Mouse (Mus musculus) erythroblast, embryonic 14.5 days (primary cell): ENCODE data around the gene Usp37. TPM values are rescaled to one million over a fixed set of nuclear protein-coding genes. Genes with fewer than 3 reads are reported as not detected.
"Not testable (repeated sequence)": the region's sequence is repeated elsewhere in the genome, so short reads cannot be mapped to it uniquely, and the experiment has no call there.

Source experiments
- H3K27me3 ChIP-seq: 2 replicates; pipeline ENCODE4 v1.6.1; 2012; ENCODE audit warnings: inconsistent platforms; ENCODE audit not compliant: control insufficient read depth
- H3K36me3 ChIP-seq: 2 replicates; pipeline ENCODE4 v1.6.1; 2012; ENCODE audit warnings: mild to moderate bottlenecking, inconsistent platforms; ENCODE audit not compliant: control insufficient read depth
- H3K4me1 ChIP-seq: 2 replicates; pipeline ENCODE4 v1.6.1; 2012; ENCODE audit warnings: inconsistent platforms; ENCODE audit not compliant: control insufficient read depth
- H3K4me3 ChIP-seq: replicated peaks from 2 replicates; pipeline ENCODE3; 2012; ENCODE audit warnings: moderate library complexity, mild to moderate bottlenecking, inconsistent platforms
- H3K9me3 ChIP-seq: 2 replicates; pipeline ENCODE4 v1.6.1; 2012; ENCODE audit warnings: low read length, inconsistent platforms, mixed read lengths; ENCODE audit not compliant: control insufficient read depth
- GATA1 ChIP-seq: IDR thresholded peaks from 2 replicates; pipeline ENCODE4 v1.6.1; 2012; ENCODE audit warnings: low read length, inconsistent platforms, mixed read lengths
- TAL1 ChIP-seq: IDR thresholded peaks from 3 replicates; pipeline ENCODE4 v1.6.1; 2012; ENCODE audit warnings: low read length, inconsistent platforms, mixed read lengths
- polyA plus RNA-seq: library from polyadenylated mRNA; stranded (reverse); fragments of >175 nt; gene quantifications from 2 replicates; pipeline ENCODE4 v1.2.3, GENCODE M21; 2012

Usp37 gene
- polyA plus RNA-seq, 1 experiment = 0.08 TPM

- no peak within 1 kb of the TSS for H3K4me3 ChIP-seq
- no peak for TF ChIP-seq GATA1
- TF ChIP-seq TAL1 = no peak
- no peaks in the 10 kb centered on the region for H3K4me1 ChIP-seq
- no peaks in the 10 kb centered on the region for H3K9me3 ChIP-seq
- H3K27me3 ChIP-seq = peaks cover 22% of the 10 kb centered on the region
- no peaks in the 10 kb centered on the region for H3K36me3 ChIP-seq
These were observed 1.6 kb downstream of the Usp37 start, which contains the start of gene Plcd4 for GRCm38 (mm10) chr1:74542451-74542961. Gene Plcd4, plus strand, starts transcription at chr1:74542888.

GRCm38 (mm10) chr1:74538650-74539049 lies 5.4 kb downstream of the Usp37 start:
- TF ChIP-seq GATA1 (no peak), TAL1 (no peak)
- no peak overlapping the region for H3K4me3 ChIP-seq
- H3K9me3 ChIP-seq = no peaks in the 10 kb centered on the region
- H3K4me1 ChIP-seq = no peaks in the 10 kb centered on the region
- peaks cover 13% of the 10 kb centered on the region for H3K27me3 ChIP-seq
- no peaks in the 10 kb centered on the region for H3K36me3 ChIP-seq

- TF ChIP-seq TAL1 (no peak), GATA1 (no peak)
- no peak overlapping the region for H3K4me3 ChIP-seq
- H3K36me3 ChIP-seq = peaks cover 95% of the 10 kb centered on the region
- H3K27me3 ChIP-seq = no peaks in the 10 kb centered on the region
- no peaks in the 10 kb centered on the region for H3K9me3 ChIP-seq
- H3K4me1 ChIP-seq = no peaks in the 10 kb centered on the region
These were observed 15.5 kb downstream of the Usp37 start for GRCm38 (mm10) chr1:74528589-74528988.

GRCm38 (mm10) chr1:74524746-74525145 lies 19.3 kb downstream of the Usp37 start:
- Histone ChIP-seq H3K27me3 (no peaks in the 10 kb centered on the region), H3K4me3 (no peak overlapping the region), H3K9me3 (no peaks in the 10 kb centered on the region), H3K36me3 (peaks cover 99% of the 10 kb centered on the region), H3K4me1 (no peaks in the 10 kb centered on the region)
- TF ChIP-seq GATA1 = no peak
- no peak for TF ChIP-seq TAL1

- Histone ChIP-seq H3K27me3 (no peaks in the 10 kb centered on the region), H3K4me3 (no peak overlapping the region), H3K36me3 (peaks cover 95% of the 10 kb centered on the region), H3K9me3 (no peaks in the 10 kb centered on the region), H3K4me1 (peaks cover 2% of the 10 kb centered on the region)
- TF ChIP-seq TAL1 (no peak), GATA1 (no peak)
These were observed 24.2 kb downstream of the Usp37 start for GRCm38 (mm10) chr1:74519875-74520274.

- H3K9me3 ChIP-seq, H3K27me3 ChIP-seq, H3K4me3 ChIP-seq: not testable (repeated sequence)
- Histone ChIP-seq H3K36me3 (peaks cover 86% of the 10 kb centered on the region), H3K4me1 (peaks cover 53% of the 10 kb centered on the region)
These were observed 31.1 kb downstream of the Usp37 start for GRCm38 (mm10) chr1:74512999-74513398.

GRCm38 (mm10) chr1:74511306-74511705 lies 32.8 kb downstream of the Usp37 start:
- H3K36me3 ChIP-seq = peaks cover 81% of the 10 kb centered on the region
- no peaks in the 10 kb centered on the region for H3K9me3 ChIP-seq
- no peak overlapping the region for H3K4me3 ChIP-seq
- no peak for TF ChIP-seq TAL1
- TF ChIP-seq GATA1 = no peak
- H3K4me1 ChIP-seq = peaks cover 67% of the 10 kb centered on the region
- no peaks in the 10 kb centered on the region for H3K27me3 ChIP-seq

GRCm38 (mm10) chr1:74507780-74508179 lies 36.3 kb downstream of the Usp37 start:
- H3K4me3 ChIP-seq = peak overlapping the region; percentile 99
- H3K9me3 ChIP-seq = no peaks in the 10 kb centered on the region
- no peak for TF ChIP-seq GATA1
- no peaks in the 10 kb centered on the region for H3K27me3 ChIP-seq
- peaks cover 66% of the 10 kb centered on the region for H3K4me1 ChIP-seq
- H3K36me3 ChIP-seq = peaks cover 51% of the 10 kb centered on the region

GRCm38 (mm10) chr1:74506471-74506881 lies 37.6 kb downstream of the Usp37 start:
- TF ChIP-seq GATA1 (no peak), TAL1 (no peak)
- peak overlapping the region; percentile 99 for H3K4me3 ChIP-seq
- H3K4me1 ChIP-seq = peaks cover 64% of the 10 kb centered on the region
- no peaks in the 10 kb centered on the region for H3K9me3 ChIP-seq
- no peaks in the 10 kb centered on the region for H3K27me3 ChIP-seq
- peaks cover 49% of the 10 kb centered on the region for H3K36me3 ChIP-seq
